Mouse (Mus musculus) NIH3T3 (cell line): ENCODE data around the gene Fan1.

Source experiments
- DNase-seq: peaks from one replicate; pipeline ENCODE4 v3.0.0-alpha.2; 2012; ENCODE audit warnings: low read depth

Fan1 gene

GRCm38 (mm10) chr7:64373830-64374562 is at the start of gene Fan1:
TSS of gene Fan1 (minus strand) at chr7:64374095.
- peak; percentile 92 for DNase-seq

GRCm38 (mm10) chr7:64403989-64404388 is 30.1 kb upstream of the Fan1 start:
- DNase-seq: no peak

DNA sequence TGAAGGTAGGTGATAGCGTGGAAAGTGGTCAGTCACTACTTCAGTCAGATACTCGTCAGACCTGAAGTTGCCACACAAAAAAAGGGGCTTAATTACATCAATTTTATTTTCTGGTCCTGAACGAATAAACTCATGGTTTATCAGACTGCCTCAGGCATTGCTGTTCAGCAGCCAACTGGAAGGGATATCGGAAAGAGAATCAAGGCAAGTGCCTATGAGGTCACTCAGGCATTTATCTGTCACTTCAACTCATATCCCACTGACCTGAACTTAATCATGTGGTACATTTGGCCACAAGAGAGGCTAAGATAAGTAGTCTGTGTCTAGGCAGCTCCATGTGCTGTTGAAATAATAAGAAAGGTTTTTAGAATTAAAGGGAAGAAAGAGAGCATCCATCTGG is 28.6 kb upstream of the Fan1 start:
- no peak for DNase-seq

GRCm38 (mm10) chr7:64400725-64401124 is 26.8 kb upstream of the Fan1 start:
- DNase-seq: no peak

- DNase-seq: no peak
Measured at GRCm38 (mm10) chr7:64392819-64393151, 18.9 kb upstream of the Fan1 start.

DNA sequence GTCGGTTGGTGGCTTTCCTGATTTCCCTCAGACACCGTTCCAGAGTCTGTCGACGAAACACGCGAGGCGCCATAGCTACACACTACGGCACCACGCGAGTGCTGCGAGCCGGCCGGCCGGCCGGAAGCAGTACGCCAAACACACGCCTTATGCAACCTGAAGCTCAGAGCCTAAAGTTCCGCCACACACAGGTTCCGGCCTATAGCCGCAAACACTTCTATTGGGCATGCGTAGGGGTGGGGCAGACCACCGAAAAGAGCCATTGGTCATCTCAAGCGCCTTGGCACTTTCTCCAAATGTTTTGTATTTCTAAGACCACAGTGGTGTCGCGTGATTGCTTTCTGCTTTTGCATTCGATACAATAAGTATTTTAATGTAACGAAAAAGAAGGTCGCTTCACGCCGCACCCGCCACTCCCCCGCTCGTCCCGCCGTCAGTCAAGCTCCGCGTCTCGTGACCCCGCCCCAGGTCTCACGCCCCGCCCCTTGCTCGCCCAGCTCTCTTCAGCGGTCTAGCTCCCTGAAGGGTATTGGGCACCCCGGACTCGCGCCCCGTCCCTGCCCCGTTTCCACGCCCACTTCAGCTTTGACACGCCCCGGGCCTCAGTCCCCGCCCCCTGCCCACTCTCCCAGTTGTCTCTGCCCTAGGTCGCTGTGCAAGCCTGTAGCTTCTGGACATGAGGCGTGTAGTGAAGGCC is 18.4 kb upstream of the Fan1 start, which contains the start of the genes Mphosph10 and Mcee:
Gene Mphosph10, minus strand, starts transcription at position 147 of the 697 bp plus-strand sequence.
Gene Mcee, plus strand, starts transcription at position 486 of the 697 bp plus-strand sequence.
- peak; percentile 98 for DNase-seq

DNA sequence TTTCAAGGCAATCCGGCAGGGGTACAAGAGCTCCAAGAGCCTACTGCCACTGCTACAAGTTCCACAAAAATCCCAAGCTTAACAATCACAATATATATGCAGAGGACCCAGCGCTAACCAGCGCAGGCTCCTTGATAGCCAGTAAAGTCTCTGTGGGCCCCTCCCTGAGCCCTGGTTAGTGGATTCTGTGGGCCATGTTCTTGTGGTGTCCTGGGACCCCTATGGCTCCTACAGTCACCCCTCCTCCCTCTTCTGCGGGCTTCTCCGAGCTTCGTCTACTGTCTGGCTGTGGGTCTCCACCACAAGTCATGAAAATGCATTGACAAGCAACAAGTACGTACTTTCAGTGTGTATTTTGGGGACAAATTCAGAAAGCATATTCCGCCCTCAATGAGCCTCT is 17.6 kb upstream of the Fan1 start:
- peak; percentile 11 for DNase-seq

DNA sequence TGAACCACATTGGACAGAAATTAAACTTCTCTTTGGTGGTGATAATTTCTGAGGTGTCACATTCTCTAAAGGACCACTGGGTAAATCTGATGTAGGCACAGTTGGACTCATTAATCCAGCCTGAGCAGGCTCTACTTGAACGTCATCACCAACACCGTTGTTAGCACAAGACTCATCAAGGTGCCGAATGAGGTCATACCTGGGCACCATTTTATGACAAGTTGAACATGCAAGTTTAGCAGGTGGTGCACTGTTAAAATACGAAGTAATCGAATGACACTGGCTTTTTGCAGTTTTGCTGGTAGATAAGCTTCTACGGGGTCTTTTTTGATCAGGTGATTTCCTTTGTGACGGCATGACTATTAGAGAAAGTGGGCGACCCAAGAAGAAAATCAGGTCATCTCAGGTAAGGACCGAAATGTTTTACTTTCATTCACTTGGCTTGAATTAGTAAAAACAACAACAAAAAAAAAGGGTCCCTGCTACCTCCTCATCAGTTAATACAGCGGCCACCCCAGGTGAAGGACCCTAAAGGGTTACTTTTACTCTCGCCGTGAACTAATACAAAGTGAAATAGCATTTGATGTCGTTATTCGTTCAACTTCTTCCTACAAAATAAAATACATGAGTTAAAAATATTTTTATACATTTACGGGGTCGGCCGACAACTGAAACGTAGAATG is 607 bp downstream of the Fan1 start:
- peak; percentile 25 for DNase-seq

GRCm38 (mm10) chr7:64371940-64372878 is 1.7 kb downstream of the Fan1 start:
- DNase-seq: no peak

DNA sequence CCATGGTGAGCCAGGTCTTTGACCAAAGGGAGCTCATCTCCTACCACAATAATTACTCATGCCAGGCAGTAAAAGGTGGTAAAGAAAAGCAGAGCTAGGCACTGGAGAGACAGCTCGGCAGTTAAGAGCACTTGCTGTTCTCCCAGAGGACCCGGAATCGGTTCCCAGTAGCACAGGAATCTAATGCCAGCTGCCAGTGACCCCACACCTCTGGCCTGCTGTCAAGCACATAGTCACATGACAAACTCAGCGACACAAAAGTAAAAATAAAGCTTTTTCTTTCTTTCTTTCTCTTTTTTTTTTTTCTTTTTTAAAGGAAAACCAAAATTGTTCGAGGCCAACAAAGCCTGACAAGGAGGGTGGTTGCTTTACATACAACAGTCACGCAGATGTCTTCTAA is 4.1 kb downstream of the Fan1 start:
- DNase-seq: no peak

- DNase-seq: no peak
Measured at GRCm38 (mm10) chr7:64365863-64366262, 8.0 kb downstream of the Fan1 start.

GRCm38 (mm10) chr7:64360586-64360945 is 13.3 kb downstream of the Fan1 start:
- no peak for DNase-seq

DNA sequence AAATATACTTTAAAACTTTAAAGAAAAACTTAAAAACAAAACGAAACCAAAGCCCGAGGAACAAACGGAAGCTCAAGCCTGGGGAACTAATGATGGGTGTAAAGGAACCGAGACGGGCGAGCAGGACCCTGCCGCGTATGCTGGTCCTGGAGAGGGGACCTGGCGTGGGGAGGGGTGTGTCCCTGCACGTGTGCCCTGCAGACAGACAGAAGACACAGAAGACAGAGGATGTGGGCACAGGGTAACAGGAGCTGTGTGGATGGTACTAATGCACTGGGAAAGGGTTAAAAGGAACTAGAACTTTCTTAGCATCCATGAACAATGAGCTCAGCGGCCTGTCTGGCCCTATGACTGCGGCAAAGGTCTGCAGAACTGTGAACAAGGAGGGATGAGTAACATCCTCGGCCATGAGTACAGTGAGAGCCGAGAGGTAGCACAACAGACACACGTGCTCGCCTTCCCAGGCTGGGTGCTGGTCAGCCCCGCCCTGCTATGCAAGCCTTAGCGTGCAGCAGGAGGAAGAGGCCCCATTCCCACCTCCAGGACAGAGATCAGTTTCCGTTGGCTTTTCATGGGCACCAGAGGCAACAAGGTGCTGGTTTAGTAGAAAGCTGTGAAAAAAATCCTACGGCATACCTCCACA is 13.8 kb downstream of the Fan1 start:
- DNase-seq: no peak

DNA sequence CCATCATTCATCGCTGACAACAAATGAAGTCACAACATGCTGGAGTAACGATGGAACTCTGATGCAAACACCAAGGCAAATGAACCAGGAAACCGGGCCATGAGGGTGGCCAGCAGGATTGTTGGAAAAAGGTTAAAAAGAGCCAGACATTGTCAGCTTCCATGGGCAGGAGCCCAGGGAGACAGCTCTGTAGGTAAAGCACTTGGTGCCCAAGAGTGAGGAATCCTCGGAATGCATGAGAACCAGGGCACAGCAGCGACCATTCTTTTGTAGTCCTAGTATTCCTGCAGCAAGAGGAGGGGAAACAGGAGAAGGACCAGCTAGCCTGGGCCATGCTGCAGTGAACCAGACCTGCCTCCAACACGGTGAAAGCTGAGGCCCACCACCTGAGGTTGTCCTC is 15.2 kb downstream of the Fan1 start:
- DNase-seq: no peak

DNA sequence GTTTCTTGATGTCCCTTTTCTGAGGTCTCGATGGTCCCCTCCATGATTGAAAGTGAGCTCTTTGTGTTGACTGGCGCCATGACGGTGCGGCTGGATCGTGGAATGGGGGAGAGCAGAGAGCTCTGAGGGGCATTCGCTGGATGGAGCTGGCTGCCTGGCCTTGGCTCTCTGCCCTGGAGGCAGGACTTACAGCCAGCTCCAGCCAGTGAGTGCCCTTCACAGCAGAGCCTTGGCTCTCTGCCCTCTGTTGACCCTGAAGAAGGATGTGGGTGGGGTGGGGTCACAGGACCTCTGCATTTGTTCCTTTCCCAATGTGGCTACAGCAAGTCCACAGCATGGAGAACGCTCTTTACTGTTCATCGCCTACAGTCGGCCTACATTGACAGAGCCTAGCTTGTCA is 16.5 kb downstream of the Fan1 start:
- no peak for DNase-seq

DNA sequence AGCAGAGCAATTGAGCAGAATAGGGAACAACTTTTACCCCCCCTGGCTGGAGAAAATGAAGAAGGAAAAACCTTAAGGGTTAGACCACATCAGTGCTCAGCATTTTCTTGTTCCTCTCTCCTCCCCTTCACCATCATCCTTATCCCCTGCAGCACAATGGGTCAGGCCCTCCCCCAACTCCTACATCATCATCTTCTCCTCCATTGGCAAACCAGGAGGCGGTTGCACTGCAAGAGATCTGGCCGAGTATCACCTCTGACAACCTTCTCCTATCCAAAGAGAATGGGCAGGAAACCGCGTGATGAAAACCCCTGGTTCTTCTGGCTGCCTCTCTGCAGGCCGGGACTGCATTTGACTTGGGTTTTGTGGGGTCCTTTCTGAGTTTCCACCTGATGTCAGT is 17.2 kb downstream of the Fan1 start:
- no peak for DNase-seq

GRCm38 (mm10) chr7:64354206-64354605 is 19.7 kb downstream of the Fan1 start:
- no peak for DNase-seq

DNA sequence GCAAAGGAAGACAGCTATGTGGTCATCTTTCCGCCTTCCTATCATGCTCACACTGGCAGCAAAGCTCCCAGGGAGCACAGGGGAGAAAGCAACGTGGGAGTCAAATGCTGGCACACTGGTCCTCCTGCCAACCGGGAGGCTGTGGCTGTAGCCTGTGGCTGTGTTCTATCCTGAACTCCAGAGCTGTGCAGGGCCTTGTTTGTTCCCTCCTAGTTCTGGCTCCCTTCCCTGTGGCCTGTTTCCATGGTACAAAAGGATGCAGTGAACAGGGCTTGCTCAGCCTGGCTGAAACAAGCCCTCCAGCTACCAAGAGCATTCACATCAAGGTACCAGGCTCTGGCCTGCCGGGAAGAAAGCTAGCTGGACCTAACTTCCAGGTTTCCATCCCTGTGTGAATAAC is 22.8 kb downstream of the Fan1 start:
- DNase-seq: peak; percentile 43

DNA sequence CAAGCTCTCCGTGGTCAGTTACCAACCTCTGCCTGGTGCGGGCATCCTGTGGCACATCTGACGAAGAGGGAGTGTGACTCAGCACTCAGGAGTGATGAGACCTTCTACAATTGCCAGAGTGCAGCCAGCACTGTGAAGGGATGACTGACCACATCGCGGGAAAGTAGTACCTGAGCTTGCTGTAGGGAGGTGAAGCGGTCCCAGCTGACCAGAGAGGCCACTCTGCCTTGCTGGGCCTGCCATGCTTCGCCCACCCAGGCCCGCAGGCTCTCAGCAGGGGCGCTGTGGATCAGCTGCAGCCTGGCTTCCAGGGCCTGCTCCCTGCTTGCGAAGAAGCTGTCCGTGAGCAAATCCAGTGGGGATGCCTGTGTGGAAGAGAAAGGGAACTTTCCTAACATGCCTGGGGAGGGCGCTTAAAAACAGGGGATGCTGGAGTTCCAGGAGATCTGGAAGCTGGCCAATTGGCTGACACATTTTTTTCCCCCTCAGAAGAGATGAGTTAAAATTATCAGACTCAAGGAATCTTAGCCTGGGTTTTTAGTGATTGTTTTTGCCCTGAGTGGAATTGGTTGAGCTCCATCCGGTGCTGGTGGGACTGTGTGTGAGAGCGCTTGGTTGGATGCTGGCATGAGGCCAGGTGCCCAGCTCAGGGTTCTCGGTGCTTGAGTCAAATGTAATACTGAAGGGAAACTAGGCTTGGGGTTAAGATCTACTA is 24.6 kb downstream of the Fan1 start:
- DNase-seq: peak; percentile 38

- no peak for DNase-seq
Measured at GRCm38 (mm10) chr7:64347813-64348212, 26.1 kb downstream of the Fan1 start.

DNA sequence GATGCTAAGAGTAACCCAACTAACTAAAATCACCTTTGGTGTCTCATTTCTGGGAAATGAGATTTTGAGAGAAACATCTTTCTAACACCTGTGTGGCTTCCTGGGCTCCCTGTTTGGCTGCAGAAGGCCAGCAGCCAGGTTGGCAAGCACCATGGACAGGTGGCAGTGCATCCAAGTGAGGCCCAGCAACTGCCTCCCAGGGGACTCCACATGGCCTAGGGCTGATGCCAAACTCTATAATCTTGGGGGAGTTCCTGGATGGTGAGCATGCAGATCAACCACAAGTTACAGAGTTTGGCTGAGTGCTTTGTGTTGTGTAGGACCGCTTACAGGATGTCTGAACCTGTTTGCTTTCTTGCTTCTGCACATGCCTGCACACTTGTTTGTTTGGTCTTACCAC is 41.2 kb downstream of the Fan1 start:
- DNase-seq: no peak
